Mouse (Mus musculus): Measurements from ENCODE around the gene Ldb2. TPM values are rescaled to one million over a fixed set of nuclear protein-coding genes. Genes with fewer than 3 reads are reported as not detected.

Gene Ldb2
- total and polyA plus RNA-seq, 3 experiments: 0.16 TPM; not detected in 2

GRCm38 (mm10) chr5:44693674-44694073 is 105.8 kb downstream of the Ldb2 start:
- ATAC-seq (ENCODE audit: extremely low read depth, insufficient number of reproducible peaks, low FRiP score, poor library complexity, severe bottlenecking): no peak
- no peaks in the 10 kb centered on the region for H3K36me3 ChIP-seq (replicated peaks)
- no peak for DNase-seq (ENCODE audit: low spot score)
- no peaks in the 10 kb centered on the region for H3K4me1 ChIP-seq (ENCODE audit: insufficient read depth, low read depth, low read length)
- H3K27me3 ChIP-seq (ENCODE audit: insufficient read depth, low read length): peaks cover 5% of the 10 kb centered on the region; the same call in 1 of the 2 replicates
- no peak for TF ChIP-seq GATA2 (IDR thresholded peaks at IDR 0.05; ENCODE audit: borderline replicate concordance, low read depth, low read length)
- TF ChIP-seq CTCF (IDR thresholded peaks at IDR 0.05; ENCODE audit: low read depth, low read length): no peak
- no peak for TF ChIP-seq TAL1 (conservative IDR thresholded peaks at IDR 0.05; ENCODE audit: low read depth, low read length)
- no peak for TF ChIP-seq POLR2AphosphoS5 (IDR thresholded peaks at IDR 0.05; ENCODE audit: insufficient replicate concordance, low read depth, low read length)
- no peak for TF ChIP-seq GATA1 (IDR thresholded peaks at IDR 0.05; ENCODE audit: borderline replicate concordance, low read length)
- H3K9me3 ChIP-seq (replicated peaks): no peaks in the 10 kb centered on the region
- no peak overlapping the region for H3K4me3 ChIP-seq (ENCODE audit: low read depth, low read length)

GRCm38 (mm10) chr5:44686344-44686743 is 113.1 kb downstream of the Ldb2 start:
- ATAC-seq (ENCODE audit: extremely low read depth, insufficient number of reproducible peaks, low FRiP score, poor library complexity, severe bottlenecking) (no peak), DNase-seq (ENCODE audit: low spot score) (no peak)
- Histone ChIP-seq H3K27me3 (ENCODE audit: insufficient read depth, low read length) (no peaks in the 10 kb centered on the region), H3K36me3 (replicated peaks) (no peaks in the 10 kb centered on the region), H3K4me1 (ENCODE audit: insufficient read depth, low read depth, low read length) (no peaks in the 10 kb centered on the region), H3K9me3 (replicated peaks) (no peaks in the 10 kb centered on the region), H3K4me3 (ENCODE audit: low read depth, low read length) (no peak overlapping the region)
- no peak for TF ChIP-seq GATA2 (IDR thresholded peaks at IDR 0.05; ENCODE audit: borderline replicate concordance, low read depth, low read length)

- no peak for ATAC-seq (ENCODE audit: extremely low read depth, insufficient number of reproducible peaks, low FRiP score, poor library complexity, severe bottlenecking)
- TF ChIP-seq CTCF (IDR thresholded peaks at IDR 0.05; ENCODE audit: low read depth, low read length) (no peak), TAL1 (conservative IDR thresholded peaks at IDR 0.05; ENCODE audit: low read depth, low read length) (no peak), GATA2 (IDR thresholded peaks at IDR 0.05; ENCODE audit: borderline replicate concordance, low read depth, low read length) (no peak), GATA1 (IDR thresholded peaks at IDR 0.05; ENCODE audit: borderline replicate concordance, low read length) (no peak), POLR2AphosphoS5 (IDR thresholded peaks at IDR 0.05; ENCODE audit: insufficient replicate concordance, low read depth, low read length) (no peak)
- no peak overlapping the region for H3K4me3 ChIP-seq (ENCODE audit: low read depth, low read length)
- no peaks in the 10 kb centered on the region for H3K4me1 ChIP-seq (ENCODE audit: insufficient read depth, low read depth, low read length)
- H3K36me3 ChIP-seq (replicated peaks): no peaks in the 10 kb centered on the region
- H3K27me3 ChIP-seq (ENCODE audit: insufficient read depth, low read length): no peaks in the 10 kb centered on the region
- DNase-seq (ENCODE audit: low spot score): no peak
- no peaks in the 10 kb centered on the region for H3K9me3 ChIP-seq (replicated peaks)
Observed at GRCm38 (mm10) chr5:44681054-44681638, 118.3 kb downstream of the Ldb2 start.

GRCm38 (mm10) chr5:44677814-44678213 is 121.7 kb downstream of the Ldb2 start:
- Histone ChIP-seq H3K27me3 (ENCODE audit: insufficient read depth, low read length) (peaks cover 2% of the 10 kb centered on the region; the same call in 1 of the 2 replicates), H3K4me1 (ENCODE audit: insufficient read depth, low read depth, low read length) (no peaks in the 10 kb centered on the region), H3K36me3 (replicated peaks) (no peaks in the 10 kb centered on the region), H3K4me3 (ENCODE audit: low read depth, low read length) (no peak overlapping the region), H3K9me3 (replicated peaks) (no peaks in the 10 kb centered on the region)
- TF ChIP-seq CTCF (IDR thresholded peaks at IDR 0.05; ENCODE audit: low read depth, low read length): no peak
- ATAC-seq (ENCODE audit: extremely low read depth, insufficient number of reproducible peaks, low FRiP score, poor library complexity, severe bottlenecking) (no peak), DNase-seq (ENCODE audit: low spot score) (no peak)

GRCm38 (mm10) chr5:44676145-44676754 is 123.2 kb downstream of the Ldb2 start:
- TF ChIP-seq POLR2AphosphoS5 (IDR thresholded peaks at IDR 0.05; ENCODE audit: insufficient replicate concordance, low read depth, low read length): no peak
- no peak for TF ChIP-seq GATA2 (IDR thresholded peaks at IDR 0.05; ENCODE audit: borderline replicate concordance, low read depth, low read length)
- TF ChIP-seq CTCF (IDR thresholded peaks at IDR 0.05; ENCODE audit: low read depth, low read length): no peak
- no peak for TF ChIP-seq TAL1 (conservative IDR thresholded peaks at IDR 0.05; ENCODE audit: low read depth, low read length)
- TF ChIP-seq GATA1 (IDR thresholded peaks at IDR 0.05; ENCODE audit: borderline replicate concordance, low read length): no peak
- H3K27me3 ChIP-seq (ENCODE audit: insufficient read depth, low read length): peaks cover 2% of the 10 kb centered on the region; the same call in 1 of the 2 replicates
- H3K4me3 ChIP-seq (ENCODE audit: low read depth, low read length): no peak overlapping the region
- H3K36me3 ChIP-seq (replicated peaks): no peaks in the 10 kb centered on the region
- H3K4me1 ChIP-seq (ENCODE audit: insufficient read depth, low read depth, low read length): no peaks in the 10 kb centered on the region
- DNase-seq (ENCODE audit: low spot score) (no peak), ATAC-seq (ENCODE audit: extremely low read depth, insufficient number of reproducible peaks, low FRiP score, poor library complexity, severe bottlenecking) (no peak)
- no peaks in the 10 kb centered on the region for H3K9me3 ChIP-seq (replicated peaks)

GRCm38 (mm10) chr5:44670336-44670735 is 129.1 kb downstream of the Ldb2 start:
- DNase-seq (ENCODE audit: low spot score) (no peak), ATAC-seq (ENCODE audit: extremely low read depth, insufficient number of reproducible peaks, low FRiP score, poor library complexity, severe bottlenecking) (no peak)
- 0 out of 2 replicates have a peak, but pooled peaks cover 2% of the 10 kb centered on the region for H3K27me3 ChIP-seq (ENCODE audit: insufficient read depth, low read length)
- TF ChIP-seq POLR2AphosphoS5 (IDR thresholded peaks at IDR 0.05; ENCODE audit: insufficient replicate concordance, low read depth, low read length) (no peak), GATA2 (IDR thresholded peaks at IDR 0.05; ENCODE audit: borderline replicate concordance, low read depth, low read length) (no peak), CTCF (IDR thresholded peaks at IDR 0.05; ENCODE audit: low read depth, low read length) (no peak), TAL1 (conservative IDR thresholded peaks at IDR 0.05; ENCODE audit: low read depth, low read length) (no peak), GATA1 (IDR thresholded peaks at IDR 0.05; ENCODE audit: borderline replicate concordance, low read length) (no peak)
- no peak overlapping the region for H3K4me3 ChIP-seq (ENCODE audit: low read depth, low read length)
- no peaks in the 10 kb centered on the region for H3K4me1 ChIP-seq (ENCODE audit: insufficient read depth, low read depth, low read length)
- no peaks in the 10 kb centered on the region for H3K9me3 ChIP-seq (replicated peaks)
- no peaks in the 10 kb centered on the region for H3K36me3 ChIP-seq (replicated peaks)

All from G1E (cell line).